Mouse (Mus musculus) G1E (cell line): ENCODE measurements around the gene Arhgdig. TPM values are rescaled to one million over a fixed set of nuclear protein-coding genes. Genes with fewer than 3 reads are reported as not detected.
"Not testable (repeated sequence)": the region's sequence is repeated elsewhere in the genome, so short reads cannot be mapped to it uniquely, and the experiment has no call there.

Experiments
- ATAC-seq: 2 replicates; pipeline ENCODE4 v1.8.0; 2016; ENCODE audit warnings: mild to moderate bottlenecking; ENCODE audit not compliant: insufficient number of reproducible peaks, poor library complexity, low FRiP score, severe bottlenecking; ENCODE audit errors: extremely low read depth
- DNase-seq: peaks from one replicate; pipeline ENCODE4 v3.0.0; 2012; ENCODE audit warnings: low spot score
- H3K27me3 ChIP-seq: 2 replicates; pipeline ENCODE4 v1.6.1; 2012; ENCODE audit warnings: mild to moderate bottlenecking, low read length, inconsistent platforms; ENCODE audit not compliant: insufficient read depth
- H3K36me3 ChIP-seq: replicated peaks from 2 replicates; pipeline ENCODE3; 2012; ENCODE audit warnings: mild to moderate bottlenecking, inconsistent platforms
- H3K4me1 ChIP-seq: 2 replicates; pipeline ENCODE4 v1.6.1; 2012; ENCODE audit warnings: low read depth, low read length, inconsistent platforms, mixed read lengths; ENCODE audit not compliant: insufficient read depth
- H3K4me3 ChIP-seq: 2 replicates; pipeline ENCODE4 v1.5.1; 2012; ENCODE audit warnings: low read depth, mild to moderate bottlenecking, inconsistent platforms, low read length, moderate library complexity, mixed read lengths
- H3K9me3 ChIP-seq: replicated peaks from 2 replicates; pipeline ENCODE4 v1.6.1; 2012; ENCODE audit warnings: inconsistent platforms
- CTCF ChIP-seq: IDR thresholded peaks from 2 replicates; pipeline ENCODE4 v1.5.1; 2012; ENCODE audit warnings: low read depth, low read length, inconsistent platforms, mixed read lengths
- GATA1 ChIP-seq: IDR thresholded peaks from 2 replicates; pipeline ENCODE4 v1.6.1; 2012; ENCODE audit warnings: borderline replicate concordance, low read length, inconsistent platforms, mixed read lengths
- GATA2 ChIP-seq: IDR thresholded peaks from 2 replicates; pipeline ENCODE4 v1.6.1; 2012; ENCODE audit warnings: low read depth, low read length, inconsistent platforms, borderline replicate concordance
- POLR2AphosphoS5 ChIP-seq: IDR thresholded peaks from 2 replicates; pipeline ENCODE4 v1.6.1; 2012; ENCODE audit warnings: low read depth, low read length, inconsistent platforms; ENCODE audit not compliant: insufficient replicate concordance
- TAL1 ChIP-seq: conservative IDR thresholded peaks from 2 replicates; pipeline ENCODE4 v1.6.1; 2012; ENCODE audit warnings: low read depth, low read length, inconsistent platforms, mixed read lengths
- polyA plus RNA-seq: library from polyadenylated mRNA; stranded (reverse); fragments of >175 nt; gene quantifications from 2 replicates; pipeline ENCODE4 v1.2.3, GENCODE M21; 2012
- total RNA-seq, 2 experiments: library from RNA; stranded (forward) in 1 of 2; stranded (reverse) in 1 of 2; fragments of 200-1000 nt in 1 of 2; fragments of >200 nt in 1 of 2; fragmentation: Nextera tagmentation in 1 of 2; gene quantifications; 2 replicates each; pipeline ENCODE4 v1.2.3; 2014 to 2017

Arhgdig gene
- total and polyA plus RNA-seq, 3 experiments: 5.2 to 17.6 (median 6.2) TPM

DNA sequence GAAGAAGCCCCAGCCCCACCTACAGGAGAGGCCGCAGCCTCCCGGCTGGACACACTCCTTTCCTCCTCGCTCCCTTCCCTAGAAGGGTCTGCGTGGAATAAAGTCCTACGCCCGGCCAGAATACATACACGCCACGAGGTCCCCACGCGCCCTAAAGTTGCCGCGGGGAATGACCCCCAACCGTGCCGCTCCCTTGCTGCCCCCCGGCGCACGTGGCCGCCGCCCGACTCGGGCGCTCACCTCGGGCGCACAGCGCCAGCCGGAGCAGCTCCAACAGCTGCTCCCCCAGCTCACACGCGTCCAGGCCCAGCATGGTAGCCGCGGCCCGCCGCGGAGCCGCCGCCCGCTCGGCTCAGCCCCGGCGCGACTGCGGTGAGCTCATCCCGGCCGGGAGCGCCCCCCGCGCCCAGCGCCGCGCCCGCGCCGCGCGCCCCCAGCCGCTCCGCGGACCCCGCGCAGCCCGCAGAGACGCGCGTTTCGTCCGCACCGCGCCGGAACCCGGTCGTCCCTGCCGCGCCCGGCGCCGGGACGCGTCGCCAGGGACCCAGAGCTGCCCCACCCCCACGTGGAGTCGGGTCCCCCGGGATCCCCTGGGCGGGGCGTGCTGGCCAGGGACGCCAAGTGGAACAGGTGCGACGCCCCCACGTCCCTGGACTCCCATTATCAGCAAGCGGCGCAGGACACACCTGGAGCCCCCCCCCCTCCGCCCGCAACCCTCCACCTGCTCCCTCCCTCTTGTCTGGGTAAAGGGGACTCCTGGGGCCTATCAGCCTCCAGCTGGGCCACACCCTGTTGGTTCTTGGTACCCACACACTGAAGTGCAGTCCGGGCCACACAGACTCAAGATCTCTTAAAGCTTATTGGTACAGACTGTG, 6.5 kb downstream of the Arhgdig start:
- TF ChIP-seq TAL1 (no peak), POLR2AphosphoS5 (no peak), CTCF (no peak), GATA2 (no peak), GATA1 (no peak)
- DNase-seq (peak; percentile 78), ATAC-seq (peak; percentile 30; the same call in 1 of the 2 replicates)
- H3K9me3 ChIP-seq: no peaks in the 10 kb centered on the region
- no peaks in the 10 kb centered on the region; the same call in 1 of the 2 replicates for H3K27me3 ChIP-seq
- H3K4me1 ChIP-seq: peaks cover 89% of the 10 kb centered on the region
- peak overlapping the region; percentile 73 for H3K4me3 ChIP-seq
- peaks cover 65% of the 10 kb centered on the region for H3K36me3 ChIP-seq

GRCm38 (mm10) chr17:26198892-26199291, 8.7 kb downstream of the Arhgdig start, which contains the start of gene Pdia2:
TSS of gene Pdia2 (minus strand) at chr17:26199087.
- peak; percentile 34 for DNase-seq
- H3K36me3 ChIP-seq: peaks cover 66% of the 10 kb centered on the region
- peaks cover 72% of the 10 kb centered on the region for H3K4me1 ChIP-seq
- H3K4me3 ChIP-seq: peak within 1 kb of the TSS; percentile 73; the same call in 1 of the 2 replicates
- no peak for ATAC-seq
- no peaks in the 10 kb centered on the region for H3K9me3 ChIP-seq
- no peak for TF ChIP-seq CTCF
- TF ChIP-seq TAL1: no peak
- no peak for TF ChIP-seq GATA2
- TF ChIP-seq GATA1: no peak
- no peak for TF ChIP-seq POLR2AphosphoS5
- H3K27me3 ChIP-seq: no peaks in the 10 kb centered on the region

GRCm38 (mm10) chr17:26192481-26193190, 14.9 kb downstream of the Arhgdig start:
- peaks cover 99% of the 10 kb centered on the region for H3K36me3 ChIP-seq
- H3K4me1 ChIP-seq: peaks cover 10% of the 10 kb centered on the region; the same call in 1 of the 2 replicates
- TF ChIP-seq GATA1: no peak
- no peak for TF ChIP-seq GATA2
- no peak for TF ChIP-seq POLR2AphosphoS5
- TF ChIP-seq CTCF: no peak
- no peak for TF ChIP-seq TAL1
- H3K4me3 ChIP-seq: no peak overlapping the region
- H3K9me3 ChIP-seq: no peaks in the 10 kb centered on the region
- no peak for ATAC-seq
- no peaks in the 10 kb centered on the region for H3K27me3 ChIP-seq
- no peak for DNase-seq

- H3K9me3 ChIP-seq, DNase-seq, ATAC-seq, H3K4me1 ChIP-seq, H3K27me3 ChIP-seq, H3K4me3 ChIP-seq: not testable (repeated sequence)
- H3K36me3 ChIP-seq: peaks cover 98% of the 10 kb centered on the region
These were observed 16.1 kb downstream of the Arhgdig start for GRCm38 (mm10) chr17:26191486-26191885.

GRCm38 (mm10) chr17:26188091-26188805, 19.3 kb downstream of the Arhgdig start:
- ATAC-seq: no peak
- no peaks in the 10 kb centered on the region for H3K4me1 ChIP-seq
- TF ChIP-seq TAL1 (no peak), GATA2 (no peak), CTCF (no peak), POLR2AphosphoS5 (no peak), GATA1 (no peak)
- no peaks in the 10 kb centered on the region for H3K9me3 ChIP-seq
- H3K27me3 ChIP-seq: no peaks in the 10 kb centered on the region
- H3K4me3 ChIP-seq: no peak overlapping the region; the same call in 1 of the 2 replicates
- DNase-seq: no peak
- H3K36me3 ChIP-seq: peaks cover 96% of the 10 kb centered on the region

GRCm38 (mm10) chr17:26187592-26187991, 20.0 kb downstream of the Arhgdig start:
- Histone ChIP-seq H3K9me3 (no peaks in the 10 kb centered on the region), H3K27me3 (no peaks in the 10 kb centered on the region), H3K36me3 (peaks cover 96% of the 10 kb centered on the region), H3K4me1 (no peaks in the 10 kb centered on the region), H3K4me3 (no peak overlapping the region; the same call in 1 of the 2 replicates)
- no peak for DNase-seq
- no peak for TF ChIP-seq GATA1
- no peak for ATAC-seq
